Mouse (Mus musculus) E14TG2a.4 (cell line): Measurements from ENCODE around the gene Oas1g.
"Not testable (repeated sequence)": the region's sequence is repeated elsewhere in the genome, so short reads cannot be mapped to it uniquely, and the experiment has no call there.

ENCODE experiments used
- H3K27me3 ChIP-seq: 2 replicates; pipeline ENCODE4 v1.6.1; 2014; ENCODE audit warnings: low read length, control low read depth; ENCODE audit not compliant: insufficient read depth
- H3K36me3 ChIP-seq: 2 replicates; pipeline ENCODE4 v1.6.1; 2014; ENCODE audit warnings: low read length, control low read depth; ENCODE audit not compliant: insufficient read depth
- H3K4me1 ChIP-seq: replicated peaks from 2 replicates; pipeline ENCODE4 v1.6.1; 2014; ENCODE audit warnings: low read depth, low read length, control low read depth
- H3K4me3 ChIP-seq: replicated peaks from 2 replicates; pipeline ENCODE4 v1.5.1; 2014; ENCODE audit warnings: mild to moderate bottlenecking, low read length
- H3K9me3 ChIP-seq: 2 replicates; pipeline ENCODE4 v1.6.1; 2014; ENCODE audit warnings: low read length, control low read depth
- CTCF ChIP-seq: conservative IDR thresholded peaks from 2 replicates; pipeline ENCODE4 v1.5.1; 2014; ENCODE audit warnings: low read length
- NANOG ChIP-seq: IDR thresholded peaks from 2 replicates; pipeline ENCODE4 v1.6.1; 2014; ENCODE audit warnings: borderline replicate concordance, low read length, mixed read lengths
- POU5F1 ChIP-seq: IDR thresholded peaks from 2 replicates; pipeline ENCODE4 v1.6.1; 2014; ENCODE audit warnings: low read length, borderline replicate concordance

The Oas1g gene

GRCm38 (mm10) chr5:120887413-120887812 lies at the start of gene Oas1g:
TSS of gene Oas1g (minus strand) at chr5:120887613.
- H3K27me3 ChIP-seq = not testable (repeated sequence)
- Histone ChIP-seq H3K4me3 (peak within 1 kb of the TSS; percentile 60), H3K9me3 (peaks cover 17% of the 10 kb centered on the region), H3K4me1 (peaks cover 50% of the 10 kb centered on the region), H3K36me3 (peaks cover 28% of the 10 kb centered on the region)

- Histone ChIP-seq H3K27me3 (peaks cover 38% of the 10 kb centered on the region), H3K36me3 (no peaks in the 10 kb centered on the region), H3K4me3 (no peak overlapping the region), H3K9me3 (peaks cover 8% of the 10 kb centered on the region), H3K4me1 (peaks cover 35% of the 10 kb centered on the region)
- TF ChIP-seq CTCF = no peak
- TF ChIP-seq POU5F1 = no peak
- peak; percentile 96 for TF ChIP-seq NANOG
Measured at GRCm38 (mm10) chr5:120933966-120934365, 46.6 kb upstream of the Oas1g start.

GRCm38 (mm10) chr5:120927036-120927435 lies 39.6 kb upstream of the Oas1g start:
- TF ChIP-seq CTCF (peak; percentile 48), NANOG (no peak)
- Histone ChIP-seq H3K9me3 (peaks cover 2% of the 10 kb centered on the region; the same call in 1 of the 2 replicates), H3K27me3 (peaks cover 52% of the 10 kb centered on the region), H3K4me1 (no peaks in the 10 kb centered on the region), H3K4me3 (no peak overlapping the region), H3K36me3 (no peaks in the 10 kb centered on the region)

GRCm38 (mm10) chr5:120926311-120926710 lies 38.9 kb upstream of the Oas1g start:
- H3K9me3 ChIP-seq, H3K4me1 ChIP-seq, H3K4me3 ChIP-seq, H3K36me3 ChIP-seq: not testable (repeated sequence)
- peaks cover 51% of the 10 kb centered on the region for H3K27me3 ChIP-seq

GRCm38 (mm10) chr5:120924520-120924919 lies 37.1 kb upstream of the Oas1g start:
- peaks cover 55% of the 10 kb centered on the region for H3K27me3 ChIP-seq
- H3K9me3 ChIP-seq = not testable (repeated sequence)

GRCm38 (mm10) chr5:120923969-120924368 lies 36.6 kb upstream of the Oas1g start:
- no peaks in the 10 kb centered on the region for H3K4me1 ChIP-seq
- no peaks in the 10 kb centered on the region for H3K36me3 ChIP-seq
- TF ChIP-seq POU5F1 (no peak), CTCF (no peak), NANOG (no peak)

More at GRCm38 (mm10) chr5:120924520-120924919, 37.1 kb upstream of the Oas1g start:
- not testable (repeated sequence) for H3K36me3 ChIP-seq, H3K4me3 ChIP-seq, H3K4me1 ChIP-seq

GRCm38 (mm10) chr5:120920296-120920695 lies 32.9 kb upstream of the Oas1g start:
- Histone ChIP-seq H3K9me3 (no peaks in the 10 kb centered on the region; the same call in 1 of the 2 replicates), H3K36me3 (no peaks in the 10 kb centered on the region), H3K27me3 (peaks cover 60% of the 10 kb centered on the region), H3K4me1 (no peaks in the 10 kb centered on the region), H3K4me3 (no peak overlapping the region)
- TF ChIP-seq POU5F1 = no peak
- no peak for TF ChIP-seq NANOG
- no peak for TF ChIP-seq CTCF

More at GRCm38 (mm10) chr5:120923969-120924368, 36.6 kb upstream of the Oas1g start:
- H3K9me3 ChIP-seq = no peaks in the 10 kb centered on the region; the same call in 1 of the 2 replicates
- no peak overlapping the region for H3K4me3 ChIP-seq
- peaks cover 55% of the 10 kb centered on the region for H3K27me3 ChIP-seq

- not testable (repeated sequence) for H3K4me1 ChIP-seq, H3K9me3 ChIP-seq, H3K36me3 ChIP-seq, H3K4me3 ChIP-seq
- H3K27me3 ChIP-seq = peaks cover 60% of the 10 kb centered on the region
Measured at GRCm38 (mm10) chr5:120919156-120919935, 31.9 kb upstream of the Oas1g start.

GRCm38 (mm10) chr5:120914204-120914603 lies 26.8 kb upstream of the Oas1g start, which contains the start of gene Oas1d:
TSS of gene Oas1d (plus strand) at chr5:120914536.
- H3K4me3 ChIP-seq, H3K9me3 ChIP-seq, H3K36me3 ChIP-seq: not testable (repeated sequence)
- Histone ChIP-seq H3K27me3 (peaks cover 33% of the 10 kb centered on the region), H3K4me1 (peaks cover 11% of the 10 kb centered on the region)
